Mouse (Mus musculus): ENCODE measurements around the gene Agbl1.

DNA sequence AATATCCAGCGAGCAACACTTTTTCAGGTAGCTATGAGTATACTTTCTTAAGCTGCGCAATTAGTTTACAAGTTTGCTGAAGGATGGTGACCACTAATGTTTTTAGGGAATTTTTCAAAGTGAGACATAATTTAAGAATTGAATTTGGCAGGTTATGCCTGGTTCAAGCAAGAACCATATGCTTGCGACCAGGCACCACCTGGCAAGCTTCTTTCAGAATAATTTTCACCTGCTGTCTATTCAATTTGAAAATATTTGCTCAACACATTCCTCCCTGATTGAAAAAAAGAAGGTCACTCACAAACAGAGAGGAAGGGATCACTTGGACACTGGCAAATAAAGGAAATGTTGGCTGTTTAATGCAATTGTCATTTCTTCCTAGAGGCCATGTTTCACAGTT lies 779.9 kb downstream of the Agbl1 start:
- TF ChIP-seq CTCF (IDR thresholded peaks at IDR 0.05; ENCODE audit: control insufficient read depth, insufficient read depth, insufficient replicate concordance, low read depth, low read length) (no peak), POLR2A (IDR thresholded peaks at IDR 0.05; ENCODE audit: control insufficient read depth, low read depth, low read length) (no peak)

Measured in testis, adult 2 months (tissue).